Mouse (Mus musculus): ENCODE measurements around the gene Tmem52b. TPM values are rescaled to one million over a fixed set of nuclear protein-coding genes. Genes with fewer than 3 reads are reported as not detected.

The Tmem52b gene
- polyA plus RNA-seq, 1 experiment: not detected

GRCm38 (mm10) chr6:129543709-129544606, 31.6 kb downstream of the Tmem52b start:
- TF ChIP-seq CTCF (IDR thresholded peaks at IDR 0.05; ENCODE audit: low read depth, low read length) (no peak), POLR2A (IDR thresholded peaks at IDR 0.05; ENCODE audit: insufficient read depth, low read length) (no peak), EP300 (IDR thresholded peaks at IDR 0.05; ENCODE audit: insufficient read depth, low read depth, low read length) (no peak)
- Histone ChIP-seq H3K9me3 (replicated peaks; ENCODE audit: control insufficient read depth, insufficient read depth, low read length, poor library complexity, severe bottlenecking) (no peaks in the 10 kb centered on the region), H3K4me1 (ENCODE audit: control insufficient read depth, insufficient read depth, low read length) (no peaks in the 10 kb centered on the region), H3K27ac (ENCODE audit: insufficient read depth, low read length) (no peak overlapping the region), H3K9ac (ENCODE audit: low read depth, poor library complexity, severe bottlenecking) (no peak overlapping the region), H3K27me3 (ENCODE audit: control insufficient read depth, insufficient read depth, low read length, poor library complexity, severe bottlenecking) (no peaks in the 10 kb centered on the region), H3K4me3 (ENCODE audit: low read depth, low read length) (no peak overlapping the region), H3K36me3 (ENCODE audit: control insufficient read depth, insufficient read depth, low read length, poor library complexity, severe bottlenecking) (peaks cover 20% of the 10 kb centered on the region)

DNA sequence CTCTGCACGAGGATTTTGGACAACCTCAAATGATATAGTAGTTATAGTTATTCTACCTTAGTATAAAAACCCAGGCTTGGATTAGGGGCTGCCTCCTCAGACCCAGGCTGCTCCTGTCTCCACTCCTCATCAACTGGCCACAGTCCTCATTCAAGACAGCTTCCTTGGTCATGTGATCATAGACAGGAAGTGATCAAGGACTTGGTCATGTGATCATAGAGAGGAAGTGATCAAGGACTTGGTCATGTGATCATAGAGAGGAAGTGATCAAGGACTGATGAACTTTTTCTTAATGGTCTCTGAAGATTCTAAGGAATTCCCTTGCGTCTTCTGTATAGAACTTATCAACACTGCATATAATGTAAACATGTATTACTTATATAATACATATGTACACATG, 34.9 kb downstream of the Tmem52b start:
- Histone ChIP-seq H3K9ac (ENCODE audit: low read depth, poor library complexity, severe bottlenecking) (no peak overlapping the region), H3K27ac (ENCODE audit: insufficient read depth, low read length) (no peak overlapping the region), H3K4me3 (ENCODE audit: low read depth, low read length) (no peak overlapping the region), H3K36me3 (ENCODE audit: control insufficient read depth, insufficient read depth, low read length, poor library complexity, severe bottlenecking) (no peaks in the 10 kb centered on the region), H3K9me3 (replicated peaks; ENCODE audit: control insufficient read depth, insufficient read depth, low read length, poor library complexity, severe bottlenecking) (no peaks in the 10 kb centered on the region), H3K4me1 (ENCODE audit: control insufficient read depth, insufficient read depth, low read length) (no peaks in the 10 kb centered on the region), H3K27me3 (ENCODE audit: control insufficient read depth, insufficient read depth, low read length, poor library complexity, severe bottlenecking) (no peaks in the 10 kb centered on the region)
- no peak for TF ChIP-seq EP300 (IDR thresholded peaks at IDR 0.05; ENCODE audit: insufficient read depth, low read depth, low read length)
- TF ChIP-seq POLR2A (IDR thresholded peaks at IDR 0.05; ENCODE audit: insufficient read depth, low read length): no peak

- Histone ChIP-seq H3K4me1 (ENCODE audit: control insufficient read depth, insufficient read depth, low read length) (no peaks in the 10 kb centered on the region), H3K27me3 (ENCODE audit: control insufficient read depth, insufficient read depth, low read length, poor library complexity, severe bottlenecking) (no peaks in the 10 kb centered on the region), H3K9me3 (replicated peaks; ENCODE audit: control insufficient read depth, insufficient read depth, low read length, poor library complexity, severe bottlenecking) (no peaks in the 10 kb centered on the region), H3K4me3 (ENCODE audit: low read depth, low read length) (no peak overlapping the region), H3K36me3 (ENCODE audit: control insufficient read depth, insufficient read depth, low read length, poor library complexity, severe bottlenecking) (no peaks in the 10 kb centered on the region), H3K27ac (ENCODE audit: insufficient read depth, low read length) (no peak overlapping the region), H3K9ac (ENCODE audit: low read depth, poor library complexity, severe bottlenecking) (no peak overlapping the region)
- no peak for TF ChIP-seq POLR2A (IDR thresholded peaks at IDR 0.05; ENCODE audit: insufficient read depth, low read length)
- no peak for TF ChIP-seq CTCF (IDR thresholded peaks at IDR 0.05; ENCODE audit: low read depth, low read length)
- no peak for TF ChIP-seq EP300 (IDR thresholded peaks at IDR 0.05; ENCODE audit: insufficient read depth, low read depth, low read length)
These were observed 35.7 kb downstream of the Tmem52b start for GRCm38 (mm10) chr6:129548009-129548408.

GRCm38 (mm10) chr6:129557298-129558023, 45.1 kb downstream of the Tmem52b start:
- no peak for TF ChIP-seq EP300 (IDR thresholded peaks at IDR 0.05; ENCODE audit: insufficient read depth, low read depth, low read length)
- no peak for TF ChIP-seq CTCF (IDR thresholded peaks at IDR 0.05; ENCODE audit: low read depth, low read length)
- TF ChIP-seq POLR2A (IDR thresholded peaks at IDR 0.05; ENCODE audit: insufficient read depth, low read length): no peak
- Histone ChIP-seq H3K36me3 (ENCODE audit: control insufficient read depth, insufficient read depth, low read length, poor library complexity, severe bottlenecking) (no peaks in the 10 kb centered on the region), H3K4me3 (ENCODE audit: low read depth, low read length) (no peak overlapping the region), H3K27me3 (ENCODE audit: control insufficient read depth, insufficient read depth, low read length, poor library complexity, severe bottlenecking) (no peaks in the 10 kb centered on the region), H3K4me1 (ENCODE audit: control insufficient read depth, insufficient read depth, low read length) (no peaks in the 10 kb centered on the region), H3K27ac (ENCODE audit: insufficient read depth, low read length) (no peak overlapping the region), H3K9ac (ENCODE audit: low read depth, poor library complexity, severe bottlenecking) (no peak overlapping the region), H3K9me3 (replicated peaks; ENCODE audit: control insufficient read depth, insufficient read depth, low read length, poor library complexity, severe bottlenecking) (no peaks in the 10 kb centered on the region)

GRCm38 (mm10) chr6:129558946-129559640, 46.7 kb downstream of the Tmem52b start:
- Histone ChIP-seq H3K27ac (ENCODE audit: insufficient read depth, low read length) (no peak overlapping the region), H3K4me3 (ENCODE audit: low read depth, low read length) (no peak overlapping the region), H3K4me1 (ENCODE audit: control insufficient read depth, insufficient read depth, low read length) (no peaks in the 10 kb centered on the region), H3K9ac (ENCODE audit: low read depth, poor library complexity, severe bottlenecking) (no peak overlapping the region), H3K27me3 (ENCODE audit: control insufficient read depth, insufficient read depth, low read length, poor library complexity, severe bottlenecking) (no peaks in the 10 kb centered on the region), H3K9me3 (replicated peaks; ENCODE audit: control insufficient read depth, insufficient read depth, low read length, poor library complexity, severe bottlenecking) (no peaks in the 10 kb centered on the region), H3K36me3 (ENCODE audit: control insufficient read depth, insufficient read depth, low read length, poor library complexity, severe bottlenecking) (no peaks in the 10 kb centered on the region)
- no peak for TF ChIP-seq POLR2A (IDR thresholded peaks at IDR 0.05; ENCODE audit: insufficient read depth, low read length)
- peak; percentile 76 for TF ChIP-seq CTCF (IDR thresholded peaks at IDR 0.05; ENCODE audit: low read depth, low read length)

All from ES-Bruce4 (cell line).